Mouse (Mus musculus) lung, adult 2 months (tissue): ENCODE results near the gene Ncapg.

Experiments used
- CTCF ChIP-seq: fragments of 200-500 bp; IDR thresholded peaks from 2 replicates; pipeline ENCODE4 v1.5.1; 2011; ENCODE audit warnings: mild to moderate bottlenecking, low read length, control low read depth; ENCODE audit not compliant: insufficient read depth
- POLR2A ChIP-seq: fragments of 200-500 bp; IDR thresholded peaks from 2 replicates; pipeline ENCODE4 v1.6.1; 2011; ENCODE audit warnings: low read depth, mild to moderate bottlenecking, control low read depth, low read length, borderline replicate concordance; ENCODE audit errors: extremely low read depth

DNA sequence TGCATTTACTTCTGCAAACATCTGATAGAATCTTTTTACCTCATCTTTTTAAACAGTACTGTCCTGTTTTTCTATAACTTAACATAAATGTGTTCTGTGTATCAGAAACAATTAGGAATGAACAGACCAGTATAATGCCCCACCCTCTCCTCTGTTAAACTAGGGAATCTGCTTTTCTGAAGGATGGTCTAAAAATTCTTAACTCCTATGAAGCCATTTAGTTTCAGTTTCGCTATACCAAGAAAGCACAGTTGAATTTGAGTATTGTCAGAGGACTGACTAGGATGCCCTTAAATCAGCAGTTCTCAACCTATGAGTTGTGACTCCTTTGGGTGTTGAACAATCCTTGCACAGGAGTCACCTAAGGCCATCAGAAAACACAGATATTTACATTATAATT is 5.3 kb downstream of the Ncapg start:
- no peak for TF ChIP-seq POLR2A
- TF ChIP-seq CTCF, result no peak
